Mouse (Mus musculus) stomach, embryonic 16.5 days (tissue): Measurements from ENCODE around the gene Spon1. TPM values are rescaled to one million over a fixed set of nuclear protein-coding genes. Genes with fewer than 3 reads are reported as not detected.
A peak's percentile ranks its signal among the peaks of the same experiment; 100 is the strongest.

Experiments
- ATAC-seq: fragments of 200-750 bp; cut with Nextera tagmentation; 2 replicates; pipeline ENCODE4 v1.8.0; 2017; ENCODE audit warnings: moderate number of reproducible peaks, moderate TSS enrichment; ENCODE audit not compliant: insufficient read depth, low FRiP score
- H3K27ac ChIP-seq: fragments of 300-500 bp; sonication (generic); 2 replicates; pipeline ENCODE4 v1.5.1; 2014; ENCODE audit warnings: low read length
- H3K27me3 ChIP-seq: fragments of 300-500 bp; sonication (generic); 2 replicates; pipeline ENCODE4 v1.6.1; 2014; ENCODE audit warnings: low read length, control low read depth, mixed read lengths; ENCODE audit not compliant: control insufficient read depth, insufficient read depth
- H3K36me3 ChIP-seq: fragments of 300-500 bp; sonication (generic); 2 replicates; pipeline ENCODE4 v1.6.1; 2014; ENCODE audit warnings: low read length; ENCODE audit not compliant: control insufficient read depth, insufficient read depth
- H3K4me1 ChIP-seq: fragments of 300-500 bp; sonication (generic); 2 replicates; pipeline ENCODE4 v1.6.1; 2014; ENCODE audit warnings: low read length, control low read depth, mixed read lengths; ENCODE audit not compliant: control insufficient read depth, insufficient read depth
- H3K4me2 ChIP-seq: fragments of 300-500 bp; sonication (generic); 2 replicates; pipeline ENCODE4 v1.6.1; 2014; ENCODE audit warnings: low read depth, low read length, mixed read lengths
- H3K4me3 ChIP-seq: fragments of 300-500 bp; sonication (generic); replicated peaks from 2 replicates; pipeline ENCODE4 v1.5.1; 2014; ENCODE audit warnings: mild to moderate bottlenecking, low read length
- H3K9ac ChIP-seq: fragments of 300-500 bp; sonication (generic); 2 replicates; pipeline ENCODE4 v1.6.1; 2014; ENCODE audit warnings: low read length
- H3K9me3 ChIP-seq: fragments of 300-500 bp; sonication (generic); replicated peaks from 2 replicates; pipeline ENCODE4 v1.6.1; 2016; ENCODE audit warnings: low read length, control low read depth; ENCODE audit not compliant: control insufficient read depth
- WGBS: fragments of 180-500 bp; shearing (Covaris S2); extraction: QIAGEN DNeasy Blood & Tissue Kit; methylation state at CpG from one replicate; pipeline ENCODE4 v1.1.7; 2014; 5-methylcytosine and 5-hydroxymethylcytosine counted together
- polyA plus RNA-seq: library from polyadenylated mRNA; unstranded; fragments of >200 nt; fragmentation: Nextera tagmentation; extraction: Ambion mirVana; gene quantifications from 2 replicates; pipeline ENCODE4 v1.2.1, GENCODE M21; 2015

Gene Spon1
- polyA plus RNA-seq, 1 experiment from 2014 or later = 17.8 TPM

DNA sequence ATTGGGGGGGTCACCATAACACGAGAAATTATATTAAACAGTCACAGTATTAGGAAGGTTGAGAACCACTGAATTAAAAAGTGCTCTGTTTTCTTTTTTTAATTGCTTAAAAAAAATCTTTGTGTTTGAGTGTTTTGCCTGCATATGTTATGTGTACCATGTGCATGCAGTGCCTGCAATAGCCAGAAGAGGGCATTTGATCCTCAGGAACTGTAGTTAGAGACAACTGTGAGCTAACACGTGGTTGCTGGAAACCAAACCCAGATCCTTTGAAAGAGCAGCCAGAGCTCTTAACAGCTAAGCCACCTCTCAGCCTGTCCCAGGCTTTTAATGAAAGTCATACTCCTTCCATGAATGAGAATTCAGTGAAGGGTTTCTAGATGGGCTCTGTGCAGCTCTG, 6.3 kb downstream of the Spon1 start:
- Histone ChIP-seq H3K9ac (no peak overlapping the region), H3K27ac (no peak overlapping the region), H3K4me2 (no peak overlapping the region), H3K9me3 (peaks cover 3% of the 10 kb centered on the region; the same call in 1 of the 2 replicates), H3K36me3 (no peaks in the 10 kb centered on the region), H3K27me3 (peaks cover 4% of the 10 kb centered on the region; the same call in 1 of the 2 replicates), H3K4me1 (0 out of 2 replicates have a peak, but pooled peaks cover 6% of the 10 kb centered on the region), H3K4me3 (no peak overlapping the region)
- 82% methylated on average over 2 of the region's 2 CpGs for WGBS
- ATAC-seq = no peak

- H3K9me3 ChIP-seq = peaks cover 3% of the 10 kb centered on the region; the same call in 1 of the 2 replicates
- H3K4me1 ChIP-seq = 0 out of 2 replicates have a peak, but pooled peaks cover 6% of the 10 kb centered on the region
- no peak overlapping the region for H3K27ac ChIP-seq
- ATAC-seq = no peak
- no peaks in the 10 kb centered on the region for H3K27me3 ChIP-seq
- no peak overlapping the region for H3K4me3 ChIP-seq
- WGBS = 49% methylated on average over 8 of the region's 8 CpGs
- no peaks in the 10 kb centered on the region for H3K36me3 ChIP-seq
- no peak overlapping the region for H3K4me2 ChIP-seq
- H3K9ac ChIP-seq = no peak overlapping the region
These were observed 7.6 kb downstream of the Spon1 start for GRCm38 (mm10) chr7:113773436-113773835.

- no peak overlapping the region for H3K27ac ChIP-seq
- H3K4me3 ChIP-seq = no peak overlapping the region
- H3K9me3 ChIP-seq = peaks cover 3% of the 10 kb centered on the region; the same call in 1 of the 2 replicates
- peak; percentile 63; the same call in 1 of the 2 replicates for ATAC-seq
- H3K9ac ChIP-seq = no peak overlapping the region
- H3K27me3 ChIP-seq = no peaks in the 10 kb centered on the region
- 16% methylated on average over 7 of the region's 7 CpGs for WGBS
- H3K36me3 ChIP-seq = no peaks in the 10 kb centered on the region
- 0 out of 2 replicates have a peak, but pooled peaks cover 6% of the 10 kb centered on the region for H3K4me1 ChIP-seq
- H3K4me2 ChIP-seq = no peak overlapping the region
These were observed 8.2 kb downstream of the Spon1 start for GRCm38 (mm10) chr7:113774039-113774438.

DNA sequence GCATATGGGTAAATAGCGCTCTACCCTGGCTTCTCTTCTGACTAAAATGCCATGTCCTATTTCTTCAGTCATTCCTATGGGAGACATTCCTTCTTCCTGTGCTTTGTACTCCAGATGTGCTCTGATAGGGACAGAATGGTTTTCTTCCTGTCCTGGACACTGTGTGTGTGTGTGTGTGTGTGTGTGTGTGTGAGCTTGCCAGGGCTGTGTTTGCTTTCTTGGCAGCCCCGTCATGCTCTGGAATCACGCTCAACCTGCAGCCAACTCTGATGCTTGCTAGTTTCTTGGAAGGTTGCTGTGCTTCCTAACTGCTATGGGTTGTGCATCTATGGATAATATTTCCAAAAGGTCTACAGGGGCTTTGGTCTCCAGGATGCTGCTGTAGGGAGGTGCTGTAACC, 9.1 kb downstream of the Spon1 start:
- no peak overlapping the region for H3K27ac ChIP-seq
- H3K9ac ChIP-seq = no peak overlapping the region
- WGBS = 61% methylated on average over 3 of the region's 3 CpGs
- H3K4me2 ChIP-seq = no peak overlapping the region
- H3K36me3 ChIP-seq = no peaks in the 10 kb centered on the region
- H3K4me3 ChIP-seq = no peak overlapping the region
- H3K9me3 ChIP-seq = peaks cover 3% of the 10 kb centered on the region; the same call in 1 of the 2 replicates
- H3K4me1 ChIP-seq = 0 out of 2 replicates have a peak, but pooled peaks cover 6% of the 10 kb centered on the region
- no peak for ATAC-seq
- H3K27me3 ChIP-seq = no peaks in the 10 kb centered on the region

GRCm38 (mm10) chr7:113778546-113778945, 12.7 kb downstream of the Spon1 start:
- Histone ChIP-seq H3K4me2 (no peak overlapping the region), H3K36me3 (no peaks in the 10 kb centered on the region), H3K4me3 (no peak overlapping the region), H3K9ac (no peak overlapping the region), H3K27me3 (no peaks in the 10 kb centered on the region), H3K9me3 (no peaks in the 10 kb centered on the region), H3K27ac (no peak overlapping the region), H3K4me1 (0 out of 2 replicates have a peak, but pooled peaks cover 6% of the 10 kb centered on the region)
- no peak for ATAC-seq
- WGBS = 91% methylated on average over 6 of the region's 6 CpGs

DNA sequence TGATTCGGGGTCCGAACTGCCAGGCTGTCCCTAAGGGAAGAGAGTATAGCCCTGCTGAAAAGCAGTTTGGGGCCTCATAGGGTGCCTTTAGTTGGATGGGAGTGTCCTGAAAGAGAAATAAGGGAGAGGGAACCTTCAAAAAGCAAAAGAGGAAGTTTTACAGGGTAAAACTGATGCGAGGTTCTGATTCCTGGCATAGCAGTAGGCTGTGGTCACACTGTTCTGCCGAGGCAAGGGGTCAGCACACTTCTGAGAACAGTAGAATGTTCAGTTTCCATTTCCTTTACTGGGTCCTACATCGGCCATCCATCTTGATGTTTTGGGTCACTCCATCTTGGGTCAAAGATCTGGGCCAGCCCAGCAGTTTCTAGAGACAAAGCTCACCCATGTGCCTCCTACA, 14.5 kb downstream of the Spon1 start:
- WGBS = 87% methylated on average over 5 of the region's 5 CpGs
- H3K9ac ChIP-seq = no peak overlapping the region
- no peak for ATAC-seq
- H3K4me1 ChIP-seq = 0 out of 2 replicates have a peak, but pooled peaks cover under 1% of the 10 kb centered on the region
- H3K27ac ChIP-seq = no peak overlapping the region
- H3K27me3 ChIP-seq = no peaks in the 10 kb centered on the region
- H3K4me3 ChIP-seq = no peak overlapping the region
- H3K9me3 ChIP-seq = no peaks in the 10 kb centered on the region
- H3K4me2 ChIP-seq = no peak overlapping the region
- H3K36me3 ChIP-seq = no peaks in the 10 kb centered on the region

- Histone ChIP-seq H3K36me3 (no peaks in the 10 kb centered on the region), H3K27me3 (no peaks in the 10 kb centered on the region), H3K4me3 (no peak overlapping the region), H3K4me1 (no peaks in the 10 kb centered on the region), H3K4me2 (no peak overlapping the region), H3K9ac (no peak overlapping the region), H3K9me3 (no peaks in the 10 kb centered on the region), H3K27ac (no peak overlapping the region)
- WGBS = 73% methylated on average over 5 of the region's 5 CpGs
- ATAC-seq = no peak
These were observed 26.2 kb downstream of the Spon1 start for GRCm38 (mm10) chr7:113791991-113792390.

DNA sequence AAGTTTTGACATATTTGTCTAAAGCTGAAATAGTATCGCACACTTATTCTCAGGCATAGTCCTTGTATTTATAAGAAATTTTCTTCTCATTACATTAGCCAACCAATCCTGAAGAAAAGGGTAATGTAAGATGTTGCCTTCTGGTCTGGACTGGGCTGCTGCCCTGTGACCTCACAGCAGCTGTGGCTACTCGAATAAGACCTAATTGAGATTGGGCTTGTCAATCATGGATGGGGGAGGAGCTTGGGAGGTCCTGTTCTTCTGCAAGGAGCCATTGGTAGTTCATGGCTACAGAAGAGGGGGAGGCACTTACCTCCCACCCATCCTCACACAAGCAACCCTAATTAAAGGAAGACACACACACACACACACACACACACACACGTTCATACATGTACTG, 27.1 kb downstream of the Spon1 start:
- no peak overlapping the region for H3K9ac ChIP-seq
- no peaks in the 10 kb centered on the region for H3K9me3 ChIP-seq
- no peaks in the 10 kb centered on the region for H3K27me3 ChIP-seq
- WGBS = 65% methylated on average over 3 of the region's 3 CpGs
- no peak for ATAC-seq
- H3K36me3 ChIP-seq = no peaks in the 10 kb centered on the region
- no peak overlapping the region for H3K27ac ChIP-seq
- H3K4me2 ChIP-seq = no peak overlapping the region
- no peak overlapping the region for H3K4me3 ChIP-seq
- no peaks in the 10 kb centered on the region for H3K4me1 ChIP-seq

DNA sequence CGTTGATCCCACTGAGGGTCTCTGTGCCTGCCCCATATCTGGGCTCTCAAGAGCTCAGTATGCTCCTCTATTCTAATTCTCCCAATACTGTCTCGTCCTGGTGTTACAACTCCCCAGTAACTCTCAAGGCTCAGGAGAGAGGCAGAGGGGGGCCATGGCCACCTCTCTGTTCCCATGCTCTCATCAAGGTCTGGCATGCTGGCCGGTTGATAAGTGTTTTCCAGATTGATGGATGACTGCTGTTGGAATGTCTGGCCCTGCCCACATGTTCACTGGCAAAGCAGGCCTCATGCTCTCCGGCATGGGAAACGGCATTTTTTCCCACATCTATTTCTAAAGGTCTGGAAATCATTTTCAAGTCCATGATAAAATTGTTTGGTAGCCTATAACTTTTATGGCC, 29.4 kb downstream of the Spon1 start:
- Histone ChIP-seq H3K9me3 (no peaks in the 10 kb centered on the region), H3K4me1 (no peaks in the 10 kb centered on the region), H3K36me3 (no peaks in the 10 kb centered on the region), H3K4me2 (no peak overlapping the region), H3K4me3 (no peak overlapping the region), H3K27ac (no peak overlapping the region), H3K27me3 (no peaks in the 10 kb centered on the region), H3K9ac (no peak overlapping the region)
- ATAC-seq = no peak
- WGBS = 42% methylated on average over 5 of the region's 5 CpGs
